Mouse (Mus musculus): Measurements from ENCODE around the gene Spice1. TPM values are rescaled to one million over a fixed set of nuclear protein-coding genes. Genes with fewer than 3 reads are reported as not detected.

The Spice1 gene
- polyA plus RNA-seq, 1 experiment from 2014 or later: 18.8 TPM

DNA sequence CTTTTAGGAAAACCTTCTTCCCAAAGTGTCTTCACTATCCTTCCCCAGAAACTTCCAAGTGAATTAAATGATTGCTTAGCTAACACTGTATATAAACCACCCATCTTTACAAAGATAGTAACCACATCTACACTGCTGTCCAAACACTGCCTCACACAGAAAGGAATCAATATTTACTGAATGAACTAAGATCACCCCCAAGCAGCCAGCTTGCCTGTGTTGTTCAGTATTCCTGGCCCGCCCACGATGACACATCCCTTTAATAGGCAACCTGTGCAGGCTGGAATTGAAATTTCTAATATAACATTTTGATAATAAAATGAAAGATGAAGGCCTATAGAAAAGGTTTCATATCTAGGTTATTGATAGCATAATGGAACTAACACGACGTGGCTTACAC lies 30.6 kb upstream of the Spice1 start:
- no peaks in the 10 kb centered on the region for H3K36me3 ChIP-seq (ENCODE audit: insufficient read depth, low read length)
- H3K27ac ChIP-seq: no peak overlapping the region
- H3K27me3 ChIP-seq (ENCODE audit: insufficient read depth, low read length): no peaks in the 10 kb centered on the region
- 0 out of 2 replicates have a peak, but pooled peaks cover 4% of the 10 kb centered on the region for H3K4me1 ChIP-seq (replicated peaks; ENCODE audit: insufficient read depth, low read length)
- H3K4me2 ChIP-seq (ENCODE audit: low read length): no peak overlapping the region
- no peaks in the 10 kb centered on the region for H3K9me3 ChIP-seq (replicated peaks; ENCODE audit: low read length)
- H3K9ac ChIP-seq (ENCODE audit: low read depth, low read length): no peak overlapping the region
- no peak overlapping the region for H3K4me3 ChIP-seq (replicated peaks; ENCODE audit: low read depth, low read length)
- TF ChIP-seq CTCF (IDR thresholded peaks at IDR 0.05; ENCODE audit: low read depth): no peak
- DNase-seq (ENCODE audit: low spot score) (no peak), ATAC-seq (replicated peaks; ENCODE audit: low FRiP score, low read depth) (no peak)
- 81% methylated on average over 4 of the region's 4 CpGs for WGBS

DNA sequence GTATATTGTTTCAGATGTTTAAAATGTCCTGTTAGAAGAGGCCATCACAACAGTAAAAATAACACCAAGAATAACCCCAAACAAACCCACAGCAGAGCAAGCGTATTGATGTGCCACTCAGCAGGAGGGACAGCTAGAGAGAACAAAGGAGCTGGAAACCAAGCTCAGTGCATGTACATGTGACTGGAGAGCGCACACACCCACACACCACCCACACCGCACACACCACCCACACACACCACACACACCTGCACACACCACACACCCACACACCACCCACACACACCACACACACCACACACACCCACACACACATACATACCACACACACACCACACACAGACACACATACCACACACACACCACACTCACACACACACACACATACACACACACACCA lies 26.7 kb upstream of the Spice1 start:
- Histone ChIP-seq H3K4me2 (ENCODE audit: low read length) (no peak overlapping the region), H3K27ac (no peak overlapping the region), H3K9me3 (replicated peaks; ENCODE audit: low read length) (no peaks in the 10 kb centered on the region), H3K4me1 (replicated peaks; ENCODE audit: insufficient read depth, low read length) (0 out of 2 replicates have a peak, but pooled peaks cover 4% of the 10 kb centered on the region), H3K9ac (ENCODE audit: low read depth, low read length) (no peak overlapping the region), H3K4me3 (replicated peaks; ENCODE audit: low read depth, low read length) (no peak overlapping the region), H3K36me3 (ENCODE audit: insufficient read depth, low read length) (no peaks in the 10 kb centered on the region), H3K27me3 (ENCODE audit: insufficient read depth, low read length) (no peaks in the 10 kb centered on the region)
- DNase-seq (ENCODE audit: low spot score) (no peak), ATAC-seq (replicated peaks; ENCODE audit: low FRiP score, low read depth) (no peak)
- WGBS: 75% methylated on average over 3 of the region's 3 CpGs
- no peak for TF ChIP-seq CTCF (IDR thresholded peaks at IDR 0.05; ENCODE audit: low read depth)

GRCm38 (mm10) chr16:44328644-44329043 lies 18.3 kb upstream of the Spice1 start:
- Histone ChIP-seq H3K27ac (no peak overlapping the region), H3K4me1 (replicated peaks; ENCODE audit: insufficient read depth, low read length) (peaks cover 8% of the 10 kb centered on the region), H3K9me3 (replicated peaks; ENCODE audit: low read length) (no peaks in the 10 kb centered on the region), H3K9ac (ENCODE audit: low read depth, low read length) (no peak overlapping the region), H3K36me3 (ENCODE audit: insufficient read depth, low read length) (no peaks in the 10 kb centered on the region), H3K4me2 (ENCODE audit: low read length) (no peak overlapping the region), H3K27me3 (ENCODE audit: insufficient read depth, low read length) (0 out of 2 replicates have a peak, but pooled peaks cover 6% of the 10 kb centered on the region), H3K4me3 (replicated peaks; ENCODE audit: low read depth, low read length) (no peak overlapping the region)
- no peak for ATAC-seq (replicated peaks; ENCODE audit: low FRiP score, low read depth)
- 44% methylated on average over 4 of the region's 4 CpGs for WGBS
- no peak for TF ChIP-seq CTCF (IDR thresholded peaks at IDR 0.05; ENCODE audit: low read depth)
- DNase-seq (ENCODE audit: low spot score): no peak

- DNase-seq (ENCODE audit: low spot score) (no peak), ATAC-seq (replicated peaks; ENCODE audit: low FRiP score, low read depth) (no peak)
- H3K27me3 ChIP-seq (ENCODE audit: insufficient read depth, low read length): 0 out of 2 replicates have a peak, but pooled peaks cover 6% of the 10 kb centered on the region
- no peak overlapping the region for H3K4me2 ChIP-seq (ENCODE audit: low read length)
- H3K36me3 ChIP-seq (ENCODE audit: insufficient read depth, low read length): no peaks in the 10 kb centered on the region
- H3K9ac ChIP-seq (ENCODE audit: low read depth, low read length): no peak overlapping the region
- no peak overlapping the region for H3K27ac ChIP-seq
- 0 out of 2 replicates have a peak, but pooled peaks have one; percentile 10 for TF ChIP-seq CTCF (IDR thresholded peaks at IDR 0.05; ENCODE audit: low read depth)
- H3K9me3 ChIP-seq (replicated peaks; ENCODE audit: low read length): no peaks in the 10 kb centered on the region
- WGBS: 88% methylated on average over 9 of the region's 9 CpGs
- peaks cover 8% of the 10 kb centered on the region for H3K4me1 ChIP-seq (replicated peaks; ENCODE audit: insufficient read depth, low read length)
- H3K4me3 ChIP-seq (replicated peaks; ENCODE audit: low read depth, low read length): no peak overlapping the region
Measured at GRCm38 (mm10) chr16:44330657-44331056, 16.3 kb upstream of the Spice1 start.

DNA sequence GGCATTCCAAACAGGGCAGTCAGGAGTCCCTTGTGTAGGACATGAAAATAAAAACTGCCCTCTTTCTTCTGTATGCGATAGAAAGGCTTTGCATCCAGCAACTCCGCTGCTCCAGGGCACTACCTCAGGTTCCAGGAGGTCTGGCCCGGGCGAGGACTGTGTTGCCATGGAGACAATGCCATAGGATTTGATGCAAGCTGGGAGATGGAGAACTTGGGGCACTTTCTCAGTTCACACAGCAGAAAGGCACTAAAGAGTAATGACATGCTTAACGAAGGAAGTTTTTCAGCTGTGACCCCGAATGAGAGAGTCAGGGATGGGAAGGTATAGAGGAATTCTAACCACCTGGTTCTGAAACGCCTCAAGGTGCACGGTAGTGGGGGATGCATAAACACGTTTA lies 15.8 kb upstream of the Spice1 start:
- ATAC-seq (replicated peaks; ENCODE audit: low FRiP score, low read depth) (no peak; the same call in 1 of the 2 replicates), DNase-seq (ENCODE audit: low spot score) (no peak)
- H3K27ac ChIP-seq: no peak overlapping the region
- H3K4me1 ChIP-seq (replicated peaks; ENCODE audit: insufficient read depth, low read length): peaks cover 8% of the 10 kb centered on the region
- no peak overlapping the region for H3K4me3 ChIP-seq (replicated peaks; ENCODE audit: low read depth, low read length)
- H3K36me3 ChIP-seq (ENCODE audit: insufficient read depth, low read length): no peaks in the 10 kb centered on the region
- 0 out of 2 replicates have a peak, but pooled peaks cover 6% of the 10 kb centered on the region for H3K27me3 ChIP-seq (ENCODE audit: insufficient read depth, low read length)
- H3K9me3 ChIP-seq (replicated peaks; ENCODE audit: low read length): no peaks in the 10 kb centered on the region
- H3K9ac ChIP-seq (ENCODE audit: low read depth, low read length): no peak overlapping the region
- TF ChIP-seq CTCF (IDR thresholded peaks at IDR 0.05; ENCODE audit: low read depth): no peak
- H3K4me2 ChIP-seq (ENCODE audit: low read length): no peak overlapping the region
- 22% methylated on average over 9 of the region's 9 CpGs for WGBS

DNA sequence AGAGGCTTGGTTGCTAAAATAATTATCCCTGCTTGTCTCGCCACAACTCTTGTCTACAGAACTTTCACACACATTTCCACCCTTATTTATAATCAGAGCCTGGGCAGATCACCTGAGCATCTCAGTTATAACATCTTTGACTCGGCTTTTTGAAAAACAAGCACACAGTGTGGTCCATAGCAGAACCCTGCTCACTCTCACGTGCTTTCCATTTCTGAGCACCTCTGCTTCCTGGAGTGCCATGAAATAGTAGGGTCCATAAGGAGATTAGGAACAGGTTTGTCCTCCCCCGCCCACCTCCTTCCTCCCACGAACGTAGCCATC lies 15.3 kb upstream of the Spice1 start:
- no peaks in the 10 kb centered on the region for H3K36me3 ChIP-seq (ENCODE audit: insufficient read depth, low read length)
- 16% methylated on average over 6 of the region's 6 CpGs for WGBS
- no peak for TF ChIP-seq CTCF (IDR thresholded peaks at IDR 0.05; ENCODE audit: low read depth)
- no peak overlapping the region for H3K27ac ChIP-seq
- 0 out of 2 replicates have a peak, but pooled peaks cover 6% of the 10 kb centered on the region for H3K27me3 ChIP-seq (ENCODE audit: insufficient read depth, low read length)
- H3K9me3 ChIP-seq (replicated peaks; ENCODE audit: low read length): no peaks in the 10 kb centered on the region
- no peak for ATAC-seq (replicated peaks; ENCODE audit: low FRiP score, low read depth)
- H3K9ac ChIP-seq (ENCODE audit: low read depth, low read length): 0 out of 2 replicates have a peak overlapping the region, but pooled peaks have one; percentile 62
- H3K4me3 ChIP-seq (replicated peaks; ENCODE audit: low read depth, low read length): peak overlapping the region; percentile 55
- H3K4me2 ChIP-seq (ENCODE audit: low read length): peak overlapping the region; percentile 100
- peaks cover 8% of the 10 kb centered on the region for H3K4me1 ChIP-seq (replicated peaks; ENCODE audit: insufficient read depth, low read length)
- no peak for DNase-seq (ENCODE audit: low spot score)

All from kidney, postnatal 0 days (tissue).